In the genomic region with DNA sequence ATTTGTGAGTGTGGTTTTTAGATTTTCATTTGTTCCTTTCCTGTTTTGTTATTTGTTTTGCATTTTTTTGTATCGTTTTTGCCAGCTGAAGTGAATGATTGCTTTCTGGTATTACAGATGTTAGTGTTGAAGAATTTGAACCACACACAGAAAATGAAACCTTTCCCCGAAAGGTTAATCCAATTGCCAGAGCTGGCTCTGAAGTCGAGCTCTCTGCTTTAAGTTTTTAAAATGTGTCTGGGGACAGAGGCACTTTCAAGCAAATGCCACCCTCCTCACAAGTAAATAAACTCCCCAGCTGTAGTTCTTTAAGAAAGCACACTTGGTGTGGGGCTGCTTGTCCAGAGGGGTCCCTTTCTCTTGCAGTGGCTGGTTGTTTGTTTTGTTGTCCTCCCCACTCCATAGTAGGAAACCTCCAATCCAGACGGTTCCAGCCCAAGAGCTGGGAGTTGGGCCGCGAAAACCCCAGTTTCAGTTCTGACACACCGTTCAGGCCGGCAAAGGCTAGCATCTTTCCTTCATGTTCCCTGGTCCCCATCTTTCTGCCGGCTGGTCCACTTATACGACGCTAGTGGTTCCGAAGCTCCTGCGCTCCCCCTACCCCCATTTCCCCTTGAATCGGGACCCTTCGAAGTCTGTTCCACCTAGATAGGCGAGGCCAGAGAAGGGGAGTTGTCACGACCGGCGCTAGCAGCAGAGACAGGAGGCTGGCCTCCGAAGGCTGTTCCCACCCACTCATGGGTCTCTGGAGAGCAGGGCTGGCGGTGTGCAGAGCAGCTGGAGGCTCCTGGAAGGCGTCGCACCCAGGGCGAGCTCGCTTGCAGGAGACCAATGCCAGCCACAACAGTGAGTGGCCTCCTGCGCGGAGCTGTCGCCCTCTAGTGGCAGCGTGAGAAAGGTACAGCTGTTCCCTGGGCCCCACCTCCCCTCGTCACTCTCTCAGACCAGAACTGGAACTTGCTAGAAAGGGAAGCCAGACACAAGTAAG, we compare ENCODE assay signal across 7 mouse cellular contexts. TPM values are rescaled to one million over a fixed set of nuclear protein-coding genes. Genes with fewer than 3 reads are reported as not detected.
DNase-seq lines count a peak whose midpoint lies in the region; ATAC-seq lines count a peak whose summit lies in the region.

No protein-coding gene starts in this region.

- peak; percentile 95 for DNase-seq in adrenal gland, postnatal 14 days
- DNase-seq in embryonic facial prominence, embryonic 10.5 days (ENCODE audit: low spot score) = peak; percentile 93
- peak; percentile 90 for DNase-seq in kidney, adult 11 months
- peak; percentile 89 for DNase-seq in left cerebral cortex, postnatal 4 days
- peak; percentile 98 for DNase-seq in midbrain, embryonic 11.5 days (ENCODE audit: low spot score, missing footprints)
- peak; percentile 87 for DNase-seq in right cerebral cortex, postnatal 4 days

- no peaks in the 10 kb centered on the region for H3K36me3 ChIP-seq in embryonic facial prominence, embryonic 10.5 days (replicated peaks)
- no peaks in the 10 kb centered on the region for H3K36me3 ChIP-seq in midbrain, embryonic 11.5 days (ENCODE audit: control insufficient read depth, insufficient read depth, low read length)

- no peaks in the 10 kb centered on the region for H3K9me3 ChIP-seq in embryonic facial prominence, embryonic 10.5 days
- no peaks in the 10 kb centered on the region for H3K9me3 ChIP-seq in midbrain, embryonic 11.5 days (ENCODE audit: control insufficient read depth, low read length)

- 7% methylated on average over 30 of the region's 30 CpGs for WGBS in embryonic facial prominence, embryonic 10.5 days
- 6% methylated on average over 30 of the region's 30 CpGs for WGBS in midbrain, embryonic 11.5 days

- H3K4me3 ChIP-seq in embryonic facial prominence, embryonic 10.5 days = peak overlapping the region; percentile 58
- H3K4me3 ChIP-seq in midbrain, embryonic 11.5 days (ENCODE audit: low read depth, low read length) = peak overlapping the region; percentile 27; the same call in 1 of the 2 replicates

- peaks cover 9% of the 10 kb centered on the region for H3K4me1 ChIP-seq in embryonic facial prominence, embryonic 10.5 days
- 0 out of 2 replicates have a peak, but pooled peaks cover 3% of the 10 kb centered on the region for H3K4me1 ChIP-seq in midbrain, embryonic 11.5 days (ENCODE audit: control insufficient read depth, insufficient read depth, low read length)

- H3K27me3 ChIP-seq in embryonic facial prominence, embryonic 10.5 days (replicated peaks; ENCODE audit: low read depth, poor library complexity, severe bottlenecking) = peaks cover 16% of the 10 kb centered on the region; the same call in 1 of the 2 replicates
- H3K27me3 ChIP-seq in midbrain, embryonic 11.5 days (ENCODE audit: control insufficient read depth, insufficient read depth, low read length) = peaks cover 2% of the 10 kb centered on the region; the same call in 1 of the 2 replicates

- H3K27ac ChIP-seq in embryonic facial prominence, embryonic 10.5 days (replicated peaks) = peak overlapping the region; percentile 70
- H3K27ac ChIP-seq in midbrain, embryonic 11.5 days (ENCODE audit: low read depth, low read length) = no peak overlapping the region

- peak overlapping the region; percentile 54 for H3K9ac ChIP-seq in midbrain, embryonic 11.5 days (ENCODE audit: low read length)

- ATAC-seq in granulocyte monocyte progenitor cell, adult 5-6 weeks (replicated peaks; ENCODE audit: poor library complexity, severe bottlenecking) = peak; percentile 100
- peak; percentile 96 for ATAC-seq in midbrain, embryonic 11.5 days (ENCODE audit: low FRiP score)

- intact Hi-C loops in left cerebral cortex, postnatal 4 days (cut with DNase I) = loop anchor here (5.0 kb wide), 1 partner anchor 141 kb away; no protein-coding TSS in a partner anchor

- H3K4me2 ChIP-seq in midbrain, embryonic 11.5 days = peak overlapping the region; percentile 52

RNA-seq across cellular contexts. Expression of a gene that starts 25.0 kb away (rescaled TPM):
- total RNA-seq in adrenal gland, postnatal 14 days (2021) = not detected in 2 replicates
- polyA plus RNA-seq in embryonic facial prominence, embryonic 10.5 days (2016; fragmentation: Nextera tagmentation; extraction: Ambion mirVana) = 0.06 and 0.10 TPM in 2 replicates
- not detected in 2 replicates for total RNA-seq in granulocyte monocyte progenitor cell, adult 5-6 weeks (2014; fragmentation: Nextera tagmentation)
- not detected in 2 replicates for total RNA-seq in granulocyte monocyte progenitor cell, adult 5-6 weeks (2017)
- under 1 TPM; 0.10 to 0.56 TPM for total RNA-seq in left cerebral cortex, postnatal 4 days (2021)
- polyA plus RNA-seq in midbrain, embryonic 11.5 days (2014; fragmentation: Nextera tagmentation; extraction: Ambion mirVana) = 0.05 and 0.10 TPM in 2 replicates
